Mouse (Mus musculus) forebrain, embryonic 13.5 days (tissue): ENCODE results near the gene Tmem102. TPM values are rescaled to one million over a fixed set of nuclear protein-coding genes. Genes with fewer than 3 reads are reported as not detected.

Experiments
- ATAC-seq: fragments of 200-750 bp; cut with Nextera tagmentation; 2 replicates; pipeline ENCODE4 v1.8.0; 2017
- H3K27ac ChIP-seq: fragments of 300-500 bp; sonication (generic); 2 replicates; pipeline ENCODE4 v1.5.1; 2015; ENCODE audit warnings: inconsistent platforms, mild to moderate bottlenecking, moderate library complexity
- H3K27me3 ChIP-seq: fragments of 300-500 bp; sonication (generic); 2 replicates; pipeline ENCODE4 v1.6.1; 2015; ENCODE audit warnings: mild to moderate bottlenecking, inconsistent platforms
- H3K36me3 ChIP-seq: fragments of 300-500 bp; sonication (generic); 2 replicates; pipeline ENCODE4 v1.6.1; 2015; ENCODE audit warnings: mild to moderate bottlenecking, inconsistent platforms; ENCODE audit not compliant: poor library complexity, severe bottlenecking
- H3K4me1 ChIP-seq: fragments of 300-500 bp; sonication (generic); 2 replicates; pipeline ENCODE4 v1.6.1; 2015; ENCODE audit warnings: inconsistent platforms
- H3K4me2 ChIP-seq: fragments of 300-500 bp; sonication (generic); 2 replicates; pipeline ENCODE4 v1.6.1; 2015; ENCODE audit warnings: inconsistent platforms, mild to moderate bottlenecking, moderate library complexity
- H3K4me3 ChIP-seq: fragments of 300-500 bp; sonication (generic); 2 replicates; pipeline ENCODE4 v1.5.1; 2015; ENCODE audit warnings: mild to moderate bottlenecking, inconsistent platforms
- H3K9ac ChIP-seq: fragments of 300-500 bp; sonication (generic); 2 replicates; pipeline ENCODE4 v1.6.1; 2015; ENCODE audit warnings: mild to moderate bottlenecking, inconsistent platforms
- H3K9me3 ChIP-seq: fragments of 300-500 bp; sonication (generic); replicated peaks from 2 replicates; pipeline ENCODE4 v1.6.1; 2016; ENCODE audit warnings: inconsistent platforms
- WGBS: fragments of 180-500 bp; shearing (Covaris S2); methylation state at CpG from one replicate; pipeline ENCODE4 v1.1.7; 2015; 5-methylcytosine and 5-hydroxymethylcytosine counted together
- polyA plus RNA-seq: library from polyadenylated mRNA; unstranded; fragments of >200 nt; fragmentation: Nextera tagmentation; extraction: Ambion mirVana; gene quantifications from 2 replicates; pipeline ENCODE4 v1.2.1, GENCODE M21; 2015

The Tmem102 gene
- polyA plus RNA-seq = 0.39 and 1.00 TPM in 2 replicates

DNA sequence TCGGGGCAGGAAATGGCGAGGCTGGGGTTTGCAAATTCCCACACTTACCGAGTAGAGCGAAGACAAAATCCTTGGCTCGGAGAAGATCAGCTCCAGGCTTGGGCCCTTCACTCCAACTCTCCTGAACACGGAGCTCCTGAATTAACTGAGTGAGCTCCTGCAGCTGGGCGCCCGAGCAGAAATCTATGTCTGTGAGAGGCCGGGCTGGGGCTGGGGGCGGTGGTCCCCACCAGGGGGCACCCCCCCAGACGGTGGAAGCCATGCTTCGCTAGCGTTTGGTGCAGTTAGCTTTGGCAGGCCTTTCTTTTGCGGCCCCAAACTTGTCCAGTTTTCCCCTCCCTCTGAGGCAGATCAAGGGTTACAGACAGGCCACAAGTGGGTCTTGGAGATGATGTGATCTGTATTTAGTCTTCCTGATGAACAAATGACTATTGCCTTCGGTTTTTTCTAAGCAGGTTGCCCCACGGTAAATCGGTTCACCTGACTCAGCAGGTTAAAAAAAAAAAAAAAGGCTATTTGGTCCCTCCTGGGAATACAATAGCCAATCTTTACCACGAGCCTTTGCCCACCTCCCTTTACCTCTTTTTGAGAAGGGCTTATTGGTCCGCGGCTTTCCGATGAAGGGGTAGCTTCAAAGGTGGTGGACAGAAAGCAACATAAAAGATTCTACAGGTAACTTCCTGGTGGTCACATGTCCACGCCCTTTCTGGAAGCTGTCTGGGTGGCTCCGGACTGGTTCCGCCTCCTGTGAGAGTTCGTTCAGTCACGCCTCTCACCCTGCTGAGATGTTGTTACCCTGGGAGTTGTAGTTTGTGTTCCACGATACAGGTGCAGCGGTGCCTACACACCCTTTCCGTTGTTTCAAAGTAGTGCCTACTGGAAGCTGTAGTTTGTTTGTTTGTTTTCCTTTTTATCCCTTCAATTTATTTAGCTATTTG is at the start of gene Tmem102:
Gene Tmem102 (minus strand): TSS at position 653 of the 938 bp plus-strand sequence.
- Histone ChIP-seq H3K4me1 (peaks cover 45% of the 10 kb centered on the region), H3K27me3 (peaks cover 50% of the 10 kb centered on the region), H3K4me3 (peak within 1 kb of the TSS; percentile 54), H3K36me3 (no peaks in the 10 kb centered on the region), H3K4me2 (peak within 1 kb of the TSS; percentile 97), H3K9me3 (0 out of 2 replicates have a peak, but pooled peaks cover 5% of the 10 kb centered on the region), H3K27ac (no peak within 1 kb of the TSS), H3K9ac (no peak within 1 kb of the TSS)
- WGBS = 5% methylated on average over 29 of the region's 29 CpGs
- no peak for ATAC-seq

- no peak for ATAC-seq
- H3K27me3 ChIP-seq = peaks cover 21% of the 10 kb centered on the region
- H3K27ac ChIP-seq = no peak overlapping the region
- H3K4me3 ChIP-seq = no peak overlapping the region
- no peaks in the 10 kb centered on the region for H3K9me3 ChIP-seq
- no peak overlapping the region for H3K4me2 ChIP-seq
- WGBS = 89% methylated on average over 10 of the region's 10 CpGs
- H3K36me3 ChIP-seq = peaks cover 28% of the 10 kb centered on the region
- H3K9ac ChIP-seq = no peak overlapping the region; the same call in 1 of the 2 replicates
- no peaks in the 10 kb centered on the region; the same call in 1 of the 2 replicates for H3K4me1 ChIP-seq
Measured at GRCm38 (mm10) chr11:69854680-69855079, 49.3 kb upstream of the Tmem102 start.

DNA sequence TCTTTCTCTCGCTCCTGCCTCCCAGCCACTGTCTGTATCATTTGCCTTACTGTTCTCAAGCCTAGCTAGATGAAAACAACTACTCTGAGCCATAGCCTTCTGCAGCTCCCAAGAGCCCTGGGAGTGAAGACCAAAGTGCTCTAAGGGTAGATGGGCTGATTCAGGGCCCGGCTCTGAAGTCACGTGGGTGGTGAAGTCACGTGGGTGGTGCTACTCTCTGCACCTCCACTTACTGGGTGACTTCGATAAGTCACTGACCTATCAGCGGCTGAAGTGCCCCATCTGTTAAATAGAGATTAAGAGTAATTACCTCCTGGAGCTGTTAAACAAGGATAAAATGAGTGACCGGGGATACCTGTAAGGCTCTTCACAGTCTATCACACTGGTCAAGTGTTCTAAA is 48.6 kb upstream of the Tmem102 start:
- Histone ChIP-seq H3K27ac (no peak overlapping the region), H3K27me3 (peaks cover 14% of the 10 kb centered on the region), H3K4me3 (no peak overlapping the region), H3K9me3 (no peaks in the 10 kb centered on the region), H3K36me3 (peaks cover 34% of the 10 kb centered on the region), H3K4me1 (peaks cover under 1% of the 10 kb centered on the region; the same call in 1 of the 2 replicates), H3K9ac (no peak overlapping the region), H3K4me2 (no peak overlapping the region)
- 80% methylated on average over 7 of the region's 7 CpGs for WGBS
- no peak for ATAC-seq

GRCm38 (mm10) chr11:69850754-69851153 is 45.3 kb upstream of the Tmem102 start:
- Histone ChIP-seq H3K27me3 (no peaks in the 10 kb centered on the region), H3K36me3 (peaks cover 43% of the 10 kb centered on the region), H3K27ac (no peak overlapping the region), H3K9me3 (no peaks in the 10 kb centered on the region), H3K4me2 (no peak overlapping the region), H3K4me1 (peaks cover 24% of the 10 kb centered on the region), H3K4me3 (no peak overlapping the region), H3K9ac (no peak overlapping the region)
- no peak for ATAC-seq
- WGBS = 73% methylated on average over 8 of the region's 8 CpGs

- H3K27ac ChIP-seq = peak overlapping the region; percentile 14; the same call in 1 of the 2 replicates
- no peak overlapping the region for H3K4me3 ChIP-seq
Measured at GRCm38 (mm10) chr11:69849884-69850283, 44.5 kb upstream of the Tmem102 start.

DNA sequence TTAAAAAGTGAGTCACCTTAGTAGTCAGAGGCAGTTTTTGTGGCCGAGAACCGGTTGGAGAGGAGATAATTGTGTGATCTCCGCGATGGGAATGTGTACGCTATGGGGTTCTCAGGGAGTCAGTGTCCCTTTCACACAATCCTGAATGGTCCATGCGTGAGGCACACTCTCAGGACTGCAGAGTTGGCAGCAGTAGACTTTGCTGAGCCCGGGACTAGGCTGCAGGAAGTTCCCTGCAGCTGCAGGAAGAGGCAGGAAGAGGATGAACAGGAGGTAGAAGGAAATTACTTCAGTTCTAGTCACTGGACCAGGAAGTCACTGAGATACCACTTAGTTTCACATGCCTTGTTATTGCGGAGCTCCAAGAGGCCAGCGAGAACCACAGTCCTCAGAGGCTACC is 43.7 kb upstream of the Tmem102 start:
- Histone ChIP-seq H3K27ac (peak overlapping the region; percentile 14), H3K4me3 (no peak overlapping the region), H3K4me1 (peaks cover 31% of the 10 kb centered on the region), H3K9me3 (no peaks in the 10 kb centered on the region), H3K36me3 (peaks cover 43% of the 10 kb centered on the region), H3K9ac (no peak overlapping the region), H3K4me2 (no peak overlapping the region), H3K27me3 (no peaks in the 10 kb centered on the region)
- ATAC-seq = no peak
- WGBS = 91% methylated on average over 9 of the region's 9 CpGs

More at GRCm38 (mm10) chr11:69849884-69850283, 44.5 kb upstream of the Tmem102 start:
- ATAC-seq = no peak
- H3K36me3 ChIP-seq = peaks cover 43% of the 10 kb centered on the region
- 93% methylated on average over 15 of the region's 15 CpGs for WGBS
- no peak overlapping the region for H3K9ac ChIP-seq
- no peaks in the 10 kb centered on the region for H3K27me3 ChIP-seq
- no peaks in the 10 kb centered on the region for H3K9me3 ChIP-seq
- no peak overlapping the region for H3K4me2 ChIP-seq
- H3K4me1 ChIP-seq = peaks cover 31% of the 10 kb centered on the region

- Histone ChIP-seq H3K27me3 (no peaks in the 10 kb centered on the region), H3K4me1 (peaks cover 31% of the 10 kb centered on the region), H3K4me2 (peak overlapping the region; percentile 72), H3K9me3 (no peaks in the 10 kb centered on the region), H3K4me3 (peak overlapping the region; percentile 73), H3K36me3 (peaks cover 43% of the 10 kb centered on the region), H3K27ac (no peak overlapping the region), H3K9ac (0 out of 2 replicates have a peak overlapping the region, but pooled peaks have one; percentile 84)
- ATAC-seq = no peak
- 95% methylated on average over 6 of the region's 6 CpGs for WGBS
Measured at GRCm38 (mm10) chr11:69848021-69848420, 42.6 kb upstream of the Tmem102 start.

DNA sequence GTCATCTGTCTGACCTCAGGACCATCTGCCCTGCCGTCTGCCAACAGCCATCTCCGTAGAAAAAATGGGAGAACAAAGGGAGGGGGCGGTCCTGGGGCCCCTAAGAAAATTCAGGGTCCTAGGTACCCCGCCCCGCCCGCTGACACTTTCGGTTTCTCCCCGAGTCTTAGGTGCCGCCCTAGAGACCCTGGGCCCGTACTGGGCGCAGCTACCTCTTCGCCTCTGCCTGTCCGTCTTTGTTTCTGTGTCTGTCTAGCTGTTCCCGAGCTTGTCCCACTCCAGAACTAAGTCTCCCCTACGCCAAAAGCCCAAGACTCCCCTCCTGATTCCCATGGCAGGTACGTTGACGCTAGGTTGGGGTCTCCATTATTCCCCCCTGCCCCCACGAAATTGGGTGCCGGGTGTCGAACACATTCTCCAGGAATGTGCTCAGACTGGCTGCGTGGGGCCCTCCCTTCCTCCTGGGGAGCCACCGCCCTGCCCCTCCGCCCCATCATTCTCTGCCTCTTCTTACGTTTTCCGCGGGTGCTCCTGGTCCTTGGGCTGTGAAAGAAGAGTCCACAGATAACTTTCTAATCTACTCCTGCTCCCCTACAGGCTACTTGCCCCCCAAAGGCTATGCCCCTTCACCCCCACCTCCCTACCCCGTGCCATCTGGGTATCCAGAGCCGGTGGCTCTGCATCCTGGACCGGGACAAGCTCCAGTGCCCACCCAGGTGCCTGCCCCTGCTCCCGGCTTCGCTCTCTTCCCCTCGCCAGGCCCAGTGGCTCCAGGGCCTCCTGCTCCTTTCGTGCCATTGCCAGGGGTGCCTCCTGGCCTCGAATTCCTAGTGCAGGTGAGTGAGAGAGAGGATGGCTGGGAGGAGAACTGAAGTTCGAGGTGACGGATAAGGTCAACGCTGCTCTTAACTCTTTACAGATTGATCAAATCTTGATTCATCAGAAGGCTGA is 41.6 kb upstream of the Tmem102 start:
- H3K27me3 ChIP-seq = no peaks in the 10 kb centered on the region
- H3K27ac ChIP-seq = peak overlapping the region; percentile 94
- peaks cover 39% of the 10 kb centered on the region for H3K36me3 ChIP-seq
- H3K4me2 ChIP-seq = peak overlapping the region; percentile 72
- peaks cover 31% of the 10 kb centered on the region for H3K4me1 ChIP-seq
- H3K4me3 ChIP-seq = peak overlapping the region; percentile 73
- H3K9me3 ChIP-seq = no peaks in the 10 kb centered on the region
- peak; percentile 60 for ATAC-seq
- WGBS = 15% methylated on average over 36 of the region's 37 CpGs
- H3K9ac ChIP-seq = peak overlapping the region; percentile 84

DNA sequence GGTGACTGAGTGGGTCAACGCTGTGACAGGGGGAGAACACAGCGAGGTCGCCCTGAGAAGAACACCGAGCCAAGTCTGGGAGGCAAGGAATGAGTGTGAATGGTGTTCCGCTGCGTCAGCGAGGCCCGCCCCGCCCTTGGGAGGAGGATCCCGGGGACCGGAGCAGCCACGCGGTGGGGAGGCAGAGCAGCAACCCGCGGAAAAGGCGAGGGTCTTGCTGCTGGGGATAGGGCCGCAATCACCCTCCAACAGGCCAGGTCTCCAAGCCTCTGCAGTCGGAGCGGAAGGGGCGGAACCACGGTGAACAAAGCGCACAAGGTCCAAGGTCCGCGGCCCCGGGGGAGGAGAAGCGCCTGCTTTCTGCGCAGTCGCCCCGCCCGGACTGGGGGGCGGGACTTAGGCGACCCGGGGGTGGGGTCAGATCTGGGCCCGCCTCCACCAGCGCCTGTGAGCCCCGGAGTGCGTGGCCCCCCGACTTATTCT is 40.8 kb upstream of the Tmem102 start, which contains the start of gene Plscr3:
Gene Plscr3 (plus strand): TSS at position 179 of the 483 bp plus-strand sequence.
- peaks cover 31% of the 10 kb centered on the region for H3K4me1 ChIP-seq
- no peaks in the 10 kb centered on the region for H3K27me3 ChIP-seq
- H3K4me3 ChIP-seq = peak within 1 kb of the TSS; percentile 73
- peak within 1 kb of the TSS; percentile 94 for H3K27ac ChIP-seq
- H3K9ac ChIP-seq = peak within 1 kb of the TSS; percentile 84
- peak; percentile 94 for ATAC-seq
- H3K4me2 ChIP-seq = peak within 1 kb of the TSS; percentile 72
- H3K9me3 ChIP-seq = no peaks in the 10 kb centered on the region
- WGBS = under 1% methylated on average over 33 of the region's 38 CpGs
- H3K36me3 ChIP-seq = peaks cover 31% of the 10 kb centered on the region

DNA sequence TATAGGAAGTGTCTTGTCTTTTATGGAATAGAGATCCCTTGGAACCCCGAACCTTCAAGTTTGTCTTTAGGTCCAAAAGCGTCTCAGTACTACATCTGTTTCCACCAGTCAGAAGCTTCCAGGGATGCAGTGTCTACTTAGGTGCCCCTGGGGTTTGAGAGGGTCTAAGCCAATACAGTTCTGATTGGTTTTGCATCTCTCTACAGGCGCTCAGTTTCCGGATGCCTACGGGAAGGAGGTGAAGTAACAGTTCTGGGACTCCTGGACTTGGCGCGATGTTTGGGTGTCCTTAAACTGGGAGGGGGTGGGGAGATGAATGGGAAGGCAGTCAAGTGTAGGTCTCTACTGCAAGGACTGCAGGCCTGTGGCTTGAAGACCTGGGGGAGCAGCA is 33.3 kb upstream of the Tmem102 start:
- Histone ChIP-seq H3K9ac (peak overlapping the region; percentile 68), H3K4me2 (peak overlapping the region; percentile 94), H3K36me3 (peaks cover 3% of the 10 kb centered on the region; the same call in 1 of the 2 replicates), H3K27ac (peak overlapping the region; percentile 96), H3K9me3 (no peaks in the 10 kb centered on the region), H3K4me3 (peak overlapping the region; percentile 94), H3K27me3 (0 out of 2 replicates have a peak, but pooled peaks cover under 1% of the 10 kb centered on the region), H3K4me1 (peaks cover 40% of the 10 kb centered on the region)
- ATAC-seq = peak; percentile 4; the same call in 1 of the 2 replicates
- WGBS = 2% methylated on average over 7 of the region's 7 CpGs
